Mouse (Mus musculus) mouse embryonic stem cell (cell line): ENCODE measurements at regions not wholly inside any gene's neighbourhood (a gene's known extent, or its start where the extent isn't known, plus 50 kb on each side); places are given as distances from the start of the nearest gene placed in this dataset.

ENCODE experiments used
- in situ Hi-C, 2 experiments: fragments of 300-500 bp; cut with MboI; formaldehyde crosslinking; loops; 1 replicate in 1 of 2; 3 replicates in 1 of 2; pipeline ENCODE4 v1.14.3; 2019 to 2020; ENCODE audit warnings: low sequenced_read_pairs in 2 of 2, low pct_unique_long_range_greater_than_20kb in 1 of 2, mixed read lengths in 1 of 2; ENCODE audit not compliant: unreplicated experiment in 1 of 2

DNA sequence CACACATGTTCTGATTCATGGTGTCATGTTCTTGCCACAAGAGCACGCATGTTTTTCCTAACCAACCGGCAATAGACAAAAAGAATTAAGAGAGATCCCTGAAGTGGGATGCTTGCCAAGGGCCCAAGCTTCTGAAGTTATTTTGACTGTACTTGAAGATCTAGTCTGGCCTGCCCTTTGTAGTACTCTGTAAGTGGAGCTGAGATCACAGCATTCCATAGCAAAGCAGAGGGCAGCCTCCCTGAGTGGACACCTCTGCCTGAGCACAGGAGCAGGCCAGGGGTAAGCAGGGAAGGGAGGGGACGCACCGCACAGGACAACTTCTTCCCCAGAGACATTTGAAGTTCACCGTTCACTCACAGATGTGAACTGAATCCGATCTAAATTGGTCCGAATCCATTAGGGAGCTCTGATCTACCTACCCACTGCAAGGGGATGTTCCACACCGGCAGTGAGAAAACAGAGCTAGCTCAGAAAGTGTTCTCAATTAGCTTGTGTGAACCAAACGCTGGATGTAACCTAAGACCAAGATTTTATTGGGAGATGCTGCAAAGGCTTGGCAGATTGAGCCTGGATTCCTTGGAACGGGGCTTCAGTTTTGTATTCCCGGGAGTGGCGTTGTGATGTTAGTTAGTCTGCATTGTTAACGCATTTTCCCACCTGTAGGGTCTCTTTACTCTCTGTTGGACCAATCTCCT is 88.3 kb upstream of the Tspan5 start:
- in situ Hi-C loops: no loop called here

DNA sequence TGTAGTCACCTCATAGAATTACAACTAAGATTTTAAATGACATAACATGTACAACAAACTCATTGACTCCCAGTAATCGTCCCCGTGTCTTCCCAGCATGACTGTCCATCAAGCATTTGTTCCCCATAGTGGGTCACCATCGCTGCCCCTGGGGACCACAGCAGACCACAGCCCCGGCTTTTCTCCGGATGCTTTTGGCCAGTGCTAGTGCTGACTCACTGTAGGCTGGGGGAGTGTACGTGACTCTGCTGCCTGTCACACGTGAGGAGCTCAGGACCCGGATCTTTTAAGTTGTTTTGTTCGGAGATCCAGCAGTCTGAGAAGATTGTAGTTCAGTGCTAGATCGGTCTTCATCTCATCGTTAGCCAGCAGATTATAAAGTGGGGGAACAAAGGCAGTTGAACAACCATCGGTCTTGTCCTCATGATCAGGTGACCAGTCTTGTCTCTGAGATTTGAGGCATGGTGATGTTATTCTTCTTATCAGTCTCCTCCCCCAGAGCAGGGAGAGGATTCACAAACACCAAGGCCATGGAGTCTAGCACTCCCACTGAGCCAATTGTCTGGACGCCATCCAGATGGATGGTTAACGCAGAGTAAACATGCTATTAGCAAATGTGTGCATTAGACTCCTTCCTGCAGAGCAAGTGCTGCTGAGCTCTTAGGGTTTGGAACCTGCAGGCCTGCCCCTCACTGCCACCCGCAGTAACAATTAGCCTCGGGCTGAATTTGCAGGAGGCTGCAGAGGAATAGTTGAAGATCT is 87.2 kb upstream of the Tspan5 start:
- in situ Hi-C loops: no loop called here

DNA sequence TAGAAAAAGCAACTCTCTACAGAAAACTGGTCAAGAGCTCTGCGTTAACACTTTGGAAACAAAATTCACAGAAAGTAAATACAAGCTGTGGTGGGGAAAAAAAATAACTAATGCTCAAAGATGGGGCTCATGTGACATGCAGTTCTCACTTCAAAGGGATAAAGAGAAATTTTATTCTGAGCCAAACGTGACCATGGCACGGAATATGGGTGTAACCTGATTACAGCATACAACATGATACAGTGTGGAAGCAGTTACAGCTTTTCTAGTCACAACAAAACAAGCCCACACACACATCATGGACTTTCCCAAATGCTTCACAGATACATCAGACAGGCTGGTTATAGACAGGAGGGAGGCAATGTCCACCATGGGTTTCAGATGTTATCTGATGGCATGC is 86.5 kb upstream of the Tspan5 start:
- in situ Hi-C loops: no loop called here

DNA sequence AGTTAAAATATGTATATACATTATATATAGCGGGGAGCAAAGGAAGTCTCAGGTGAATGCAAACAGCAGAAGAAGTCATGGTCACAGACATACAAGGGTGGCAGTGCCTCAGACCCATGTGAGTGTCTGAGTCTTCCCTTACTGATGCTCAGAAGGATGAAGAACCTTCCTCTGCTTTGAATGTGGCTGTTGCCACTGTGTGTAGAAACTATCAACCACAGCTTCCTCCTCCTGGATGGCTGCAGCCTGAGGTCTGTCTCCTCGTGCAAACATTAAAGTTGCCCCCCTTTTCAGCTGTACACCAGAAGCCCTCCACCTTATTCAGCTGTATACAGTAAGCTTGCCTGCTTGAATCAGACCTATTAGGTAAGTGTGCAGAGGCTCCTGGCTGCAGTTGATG is 79.4 kb upstream of the Tspan5 start:
- in situ Hi-C loops: no loop called here

DNA sequence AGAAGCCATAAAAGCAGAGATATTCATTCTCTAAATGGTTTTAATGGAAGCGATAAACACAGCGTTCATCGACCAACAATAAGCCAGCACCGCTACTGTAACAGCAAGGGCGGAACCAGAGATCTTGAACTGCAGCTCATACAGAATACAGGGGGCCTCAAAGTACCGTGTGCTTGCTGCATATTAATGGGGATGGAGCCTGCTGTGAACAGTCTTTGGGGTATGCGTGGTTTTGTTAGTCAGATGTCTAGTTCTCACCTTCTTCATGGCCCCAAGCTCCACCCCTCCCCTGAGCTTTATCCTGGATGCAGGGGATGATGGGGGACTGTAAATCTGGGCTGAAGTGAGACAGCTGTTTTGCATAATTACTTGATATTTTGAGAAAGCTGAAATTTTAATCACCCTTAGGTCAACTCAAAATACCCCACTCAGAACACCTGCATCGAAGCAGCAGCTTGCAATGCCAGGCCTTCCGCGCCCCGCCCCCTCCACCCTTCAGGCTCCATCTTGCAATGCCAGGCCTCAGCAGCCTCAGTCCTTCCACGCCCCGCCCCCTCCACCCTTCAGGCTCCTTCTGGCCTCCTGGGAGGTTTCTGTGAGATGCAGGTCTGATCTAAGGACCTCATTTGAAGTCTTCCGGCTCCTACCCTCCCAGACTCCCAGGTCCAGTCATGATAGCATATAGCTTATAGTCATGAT is 73.5 kb upstream of the Tspan5 start:
- in situ Hi-C loops: no loop called here

DNA sequence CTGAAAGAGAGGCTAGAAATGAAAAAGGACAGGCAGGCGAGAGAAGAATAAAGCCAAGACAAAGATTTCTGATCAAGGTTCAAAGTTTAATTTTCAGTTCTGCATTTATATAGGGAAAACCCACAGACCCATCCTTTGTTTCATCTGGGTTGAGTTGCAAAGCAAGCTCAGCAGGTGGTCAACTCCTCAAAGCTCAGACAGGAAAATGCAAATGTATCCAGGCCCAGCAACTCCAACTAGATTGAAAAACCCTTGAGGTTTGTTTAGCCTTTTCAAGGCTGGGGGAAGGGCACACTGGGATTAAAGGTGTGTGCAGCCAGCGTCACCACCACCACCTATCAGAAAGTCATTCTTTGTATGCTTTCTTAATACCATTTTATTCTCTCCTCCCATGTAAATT is 66.1 kb upstream of the Tspan5 start:
- in situ Hi-C loops: no loop called here

DNA sequence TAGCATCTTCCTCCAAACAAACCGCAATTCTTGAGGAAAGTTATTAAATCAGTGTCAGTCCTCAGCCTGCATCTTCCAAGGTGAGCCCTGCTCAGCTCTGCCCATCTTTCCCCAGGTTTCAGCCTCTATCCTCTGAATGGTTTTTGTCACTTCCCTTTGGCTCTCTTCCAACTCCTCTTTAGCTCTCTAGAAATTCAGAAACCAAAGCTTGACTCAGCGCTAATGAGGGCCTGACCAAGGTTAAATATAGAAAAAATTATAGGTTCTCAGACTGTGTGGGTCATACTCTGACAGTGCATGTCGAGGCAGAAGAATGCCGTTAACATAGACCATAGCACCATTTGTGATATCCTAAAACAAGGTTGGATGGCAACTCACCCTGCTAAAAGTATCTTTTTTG is 63.6 kb upstream of the Tspan5 start:
- in situ Hi-C loops: no loop called here

DNA sequence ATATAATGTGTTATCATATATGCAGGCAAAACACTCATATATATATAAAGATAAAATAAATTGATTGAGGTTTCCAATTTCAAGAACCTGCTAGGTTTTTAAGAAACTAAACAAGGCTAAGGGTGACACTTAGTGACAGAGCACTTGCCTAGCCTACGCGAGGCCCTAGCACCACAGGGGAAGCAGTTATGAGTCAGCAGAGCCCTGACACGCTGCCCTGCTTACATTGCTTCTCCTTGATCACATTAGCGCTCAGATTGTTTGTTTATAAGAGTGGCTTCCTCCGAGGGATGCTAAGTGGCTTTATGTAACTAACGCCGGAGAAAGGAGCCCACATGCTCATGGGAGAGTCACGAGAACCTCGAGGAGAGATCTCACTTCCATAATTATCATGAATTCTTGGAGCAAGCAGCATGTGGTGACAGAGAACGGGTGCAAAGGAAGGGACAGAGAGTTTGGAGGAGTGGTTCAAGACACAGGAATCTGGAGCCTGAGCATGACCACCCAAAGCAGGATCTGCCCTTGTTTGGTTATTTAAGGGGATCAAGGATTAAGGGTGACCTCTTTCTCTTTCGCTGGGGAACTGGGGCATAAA is 55.3 kb upstream of the Tspan5 start:
- in situ Hi-C loops: no loop called here

DNA sequence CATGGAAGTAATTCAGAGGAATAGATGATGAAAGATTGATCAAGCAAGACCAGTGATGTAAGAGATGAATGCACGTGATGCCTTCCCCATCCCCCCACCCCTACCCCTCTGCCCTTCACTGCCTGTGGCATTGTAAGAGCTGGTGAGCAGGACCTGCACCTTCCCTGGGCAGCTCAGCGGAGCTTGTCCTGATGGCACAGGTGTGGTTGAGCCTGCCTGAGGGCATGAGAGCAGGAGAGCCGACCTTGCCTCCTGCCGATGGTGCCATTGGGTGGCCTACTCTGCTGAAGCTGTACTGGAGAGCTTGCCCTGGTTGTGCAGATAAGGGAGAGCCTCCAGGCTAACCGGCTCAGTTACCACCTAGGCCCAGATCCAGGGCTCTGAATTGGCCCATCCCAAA is 53.4 kb upstream of the Tspan5 start:
- in situ Hi-C loops: no loop called here
